Mouse (Mus musculus): ENCODE results near the gene Gbp5. TPM values are rescaled to one million over a fixed set of nuclear protein-coding genes. Genes with fewer than 3 reads are reported as not detected.
"Not testable (repeated sequence)": the region's sequence is repeated elsewhere in the genome, so short reads cannot be mapped to it uniquely, and the experiment has no call there.

The Gbp5 gene
- polyA plus RNA-seq, 1 experiment from 2014 or later, result not detected

GRCm38 (mm10) chr3:142554601-142555000, 60.8 kb downstream of the Gbp5 start:
- Histone ChIP-seq H3K9ac (replicated peaks; ENCODE audit: low read length) (no peak overlapping the region), H3K4me1 (ENCODE audit: control insufficient read depth, insufficient read depth, low read length) (no peaks in the 10 kb centered on the region), H3K27ac (replicated peaks; ENCODE audit: low read depth, low read length) (no peak overlapping the region), H3K9me3 (replicated peaks; ENCODE audit: control insufficient read depth, low read length) (no peaks in the 10 kb centered on the region), H3K4me3 (ENCODE audit: low read depth, low read length) (no peak overlapping the region), H3K4me2 (ENCODE audit: low read depth, low read length) (no peak overlapping the region), H3K27me3 (ENCODE audit: control insufficient read depth, insufficient read depth, low read length) (no peaks in the 10 kb centered on the region), H3K36me3 (replicated peaks; ENCODE audit: control insufficient read depth, insufficient read depth, low read depth, low read length) (no peaks in the 10 kb centered on the region)
- ATAC-seq (replicated peaks; ENCODE audit: insufficient number of reproducible peaks, low FRiP score, low TSS enrichment, low read depth) (no peak), DNase-seq (ENCODE audit: low spot score) (no peak)
- WGBS, result 78% methylated on average over 1 of the region's 1 CpGs

- DNase-seq (ENCODE audit: low spot score) (no peak), ATAC-seq (replicated peaks; ENCODE audit: insufficient number of reproducible peaks, low FRiP score, low TSS enrichment, low read depth) (no peak)
- no peaks in the 10 kb centered on the region for H3K9me3 ChIP-seq (replicated peaks; ENCODE audit: control insufficient read depth, low read length)
- H3K4me1 ChIP-seq (ENCODE audit: control insufficient read depth, insufficient read depth, low read length), result no peaks in the 10 kb centered on the region
- no peak overlapping the region for H3K9ac ChIP-seq (replicated peaks; ENCODE audit: low read length)
- 90% methylated on average over 11 of the region's 11 CpGs for WGBS
- no peak overlapping the region for H3K4me3 ChIP-seq (ENCODE audit: low read depth, low read length)
- H3K4me2 ChIP-seq (ENCODE audit: low read depth, low read length), result no peak overlapping the region
- H3K36me3 ChIP-seq (replicated peaks; ENCODE audit: control insufficient read depth, insufficient read depth, low read depth, low read length), result no peaks in the 10 kb centered on the region
- no peaks in the 10 kb centered on the region for H3K27me3 ChIP-seq (ENCODE audit: control insufficient read depth, insufficient read depth, low read length)
- no peak overlapping the region for H3K27ac ChIP-seq (replicated peaks; ENCODE audit: low read depth, low read length)
Observed at GRCm38 (mm10) chr3:142555623-142556022, 61.8 kb downstream of the Gbp5 start.

- DNase-seq (ENCODE audit: low spot score) (no peak), ATAC-seq (replicated peaks; ENCODE audit: insufficient number of reproducible peaks, low FRiP score, low TSS enrichment, low read depth) (no peak)
- H3K4me3 ChIP-seq (ENCODE audit: low read depth, low read length), result peak within 1 kb of the TSS; percentile 15; the same call in 1 of the 2 replicates
- H3K9ac ChIP-seq (replicated peaks; ENCODE audit: low read length), result no peak within 1 kb of the TSS; the same call in 1 of the 2 replicates
- no peaks in the 10 kb centered on the region for H3K4me1 ChIP-seq (ENCODE audit: control insufficient read depth, insufficient read depth, low read length)
- H3K27me3 ChIP-seq (ENCODE audit: control insufficient read depth, insufficient read depth, low read length), result no peaks in the 10 kb centered on the region
- H3K4me2 ChIP-seq (ENCODE audit: low read depth, low read length), result peak within 1 kb of the TSS; percentile 38
- H3K36me3 ChIP-seq (replicated peaks; ENCODE audit: control insufficient read depth, insufficient read depth, low read depth, low read length), result no peaks in the 10 kb centered on the region
- no peak within 1 kb of the TSS for H3K27ac ChIP-seq (replicated peaks; ENCODE audit: low read depth, low read length)
- WGBS, result 19% methylated on average over 3 of the region's 3 CpGs
- H3K9me3 ChIP-seq (replicated peaks; ENCODE audit: control insufficient read depth, low read length), result no peaks in the 10 kb centered on the region
Observed at GRCm38 (mm10) chr3:142559632-142560228, 66.0 kb downstream of the Gbp5 start, which contains the start of gene Gbp3. Gene Gbp3, plus strand, starts transcription at chr3:142560026.

- Histone ChIP-seq H3K27ac (replicated peaks; ENCODE audit: low read depth, low read length) (no peak overlapping the region), H3K9me3 (replicated peaks; ENCODE audit: control insufficient read depth, low read length) (no peaks in the 10 kb centered on the region), H3K9ac (replicated peaks; ENCODE audit: low read length) (no peak overlapping the region; the same call in 1 of the 2 replicates), H3K27me3 (ENCODE audit: control insufficient read depth, insufficient read depth, low read length) (no peaks in the 10 kb centered on the region), H3K4me1 (ENCODE audit: control insufficient read depth, insufficient read depth, low read length) (no peaks in the 10 kb centered on the region), H3K36me3 (replicated peaks; ENCODE audit: control insufficient read depth, insufficient read depth, low read depth, low read length) (no peaks in the 10 kb centered on the region), H3K4me3 (ENCODE audit: low read depth, low read length) (peak overlapping the region; percentile 15; the same call in 1 of the 2 replicates), H3K4me2 (ENCODE audit: low read depth, low read length) (peak overlapping the region; percentile 38)
- DNase-seq (ENCODE audit: low spot score) (peak; percentile 90), ATAC-seq (replicated peaks; ENCODE audit: insufficient number of reproducible peaks, low FRiP score, low TSS enrichment, low read depth) (peak; percentile 67; the same call in 1 of the 2 replicates)
- 16% methylated on average over 12 of the region's 12 CpGs for WGBS
Observed at GRCm38 (mm10) chr3:142560296-142560948, 66.6 kb downstream of the Gbp5 start.

- no peak overlapping the region for H3K27ac ChIP-seq (replicated peaks; ENCODE audit: low read depth, low read length)
- H3K4me2 ChIP-seq (ENCODE audit: low read depth, low read length), result no peak overlapping the region
- H3K36me3 ChIP-seq (replicated peaks; ENCODE audit: control insufficient read depth, insufficient read depth, low read depth, low read length), result no peaks in the 10 kb centered on the region
- DNase-seq (ENCODE audit: low spot score) (no peak), ATAC-seq (replicated peaks; ENCODE audit: insufficient number of reproducible peaks, low FRiP score, low TSS enrichment, low read depth) (no peak)
- no peak overlapping the region for H3K9ac ChIP-seq (replicated peaks; ENCODE audit: low read length)
- H3K27me3 ChIP-seq (ENCODE audit: control insufficient read depth, insufficient read depth, low read length), result no peaks in the 10 kb centered on the region
- WGBS, result 85% methylated on average over 14 of the region's 14 CpGs
- no peaks in the 10 kb centered on the region for H3K4me1 ChIP-seq (ENCODE audit: control insufficient read depth, insufficient read depth, low read length)
- no peak overlapping the region for H3K4me3 ChIP-seq (ENCODE audit: low read depth, low read length)
- H3K9me3 ChIP-seq (replicated peaks; ENCODE audit: control insufficient read depth, low read length), result no peaks in the 10 kb centered on the region
Observed at GRCm38 (mm10) chr3:142561045-142561646, 67.4 kb downstream of the Gbp5 start.

- DNase-seq (ENCODE audit: low spot score), result no peak
- no peak overlapping the region for H3K9ac ChIP-seq (replicated peaks; ENCODE audit: low read length)
- no peak overlapping the region for H3K27ac ChIP-seq (replicated peaks; ENCODE audit: low read depth, low read length)
- H3K36me3 ChIP-seq (replicated peaks; ENCODE audit: control insufficient read depth, insufficient read depth, low read depth, low read length), result no peaks in the 10 kb centered on the region
- WGBS, result 81% methylated on average over 7 of the region's 7 CpGs
- H3K9me3 ChIP-seq (replicated peaks; ENCODE audit: control insufficient read depth, low read length), result no peaks in the 10 kb centered on the region
- no peak overlapping the region for H3K4me2 ChIP-seq (ENCODE audit: low read depth, low read length)
- H3K4me3 ChIP-seq (ENCODE audit: low read depth, low read length), result no peak overlapping the region
- no peaks in the 10 kb centered on the region for H3K4me1 ChIP-seq (ENCODE audit: control insufficient read depth, insufficient read depth, low read length)
- H3K27me3 ChIP-seq (ENCODE audit: control insufficient read depth, insufficient read depth, low read length), result no peaks in the 10 kb centered on the region
- no peak for ATAC-seq (replicated peaks; ENCODE audit: insufficient number of reproducible peaks, low FRiP score, low TSS enrichment, low read depth)
Observed at GRCm38 (mm10) chr3:142561666-142562065, 67.9 kb downstream of the Gbp5 start.

GRCm38 (mm10) chr3:142567490-142567889, 73.7 kb downstream of the Gbp5 start:
- not testable (repeated sequence) for H3K27me3 ChIP-seq (ENCODE audit: control insufficient read depth, insufficient read depth, low read length); DNase-seq (ENCODE audit: low spot score); H3K4me2 ChIP-seq (ENCODE audit: low read depth, low read length); H3K9ac ChIP-seq (replicated peaks; ENCODE audit: low read length); H3K4me3 ChIP-seq (ENCODE audit: low read depth, low read length); H3K9me3 ChIP-seq (replicated peaks; ENCODE audit: control insufficient read depth, low read length); ATAC-seq (replicated peaks; ENCODE audit: insufficient number of reproducible peaks, low FRiP score, low TSS enrichment, low read depth); H3K4me1 ChIP-seq (ENCODE audit: control insufficient read depth, insufficient read depth, low read length); H3K36me3 ChIP-seq (replicated peaks; ENCODE audit: control insufficient read depth, insufficient read depth, low read depth, low read length); H3K27ac ChIP-seq (replicated peaks; ENCODE audit: low read depth, low read length)
- WGBS, result 74% methylated on average over 5 of the region's 5 CpGs

- ATAC-seq (replicated peaks; ENCODE audit: insufficient number of reproducible peaks, low FRiP score, low TSS enrichment, low read depth) (no peak), DNase-seq (ENCODE audit: low spot score) (no peak)
- no peak overlapping the region for H3K27ac ChIP-seq (replicated peaks; ENCODE audit: low read depth, low read length)
- H3K36me3 ChIP-seq (replicated peaks; ENCODE audit: control insufficient read depth, insufficient read depth, low read depth, low read length), result no peaks in the 10 kb centered on the region
- 89% methylated on average over 4 of the region's 4 CpGs for WGBS
- H3K9ac ChIP-seq (replicated peaks; ENCODE audit: low read length), result no peak overlapping the region
- no peaks in the 10 kb centered on the region for H3K27me3 ChIP-seq (ENCODE audit: control insufficient read depth, insufficient read depth, low read length)
- H3K4me2 ChIP-seq (ENCODE audit: low read depth, low read length), result no peak overlapping the region
- no peaks in the 10 kb centered on the region for H3K4me1 ChIP-seq (ENCODE audit: control insufficient read depth, insufficient read depth, low read length)
- H3K9me3 ChIP-seq (replicated peaks; ENCODE audit: control insufficient read depth, low read length), result no peaks in the 10 kb centered on the region
- H3K4me3 ChIP-seq (ENCODE audit: low read depth, low read length), result no peak overlapping the region
Observed at GRCm38 (mm10) chr3:142570738-142571137, 77.0 kb downstream of the Gbp5 start.
